Mouse (Mus musculus) heart, postnatal 36 days (tissue): Measurements from ENCODE around the gene Frmpd2. TPM values are rescaled to one million over a fixed set of nuclear protein-coding genes. Genes with fewer than 3 reads are reported as not detected.

ENCODE experiments used
- DNase-seq, 2 experiments: peaks; one replicate each; pipeline ENCODE4 v3.0.0; 2021 to 2022
- intact Hi-C: fragments of 180-260 bp; cut with DNase I; formaldehyde crosslinking; loops from one replicate; pipeline ENCODE4 v1.15.1; 2025
- total RNA-seq, 2 experiments: library from RNA; stranded (reverse); gene quantifications; 2 replicates each; pipeline ENCODE4 v1.2.3; 2021

The Frmpd2 gene
- total RNA-seq, 2 experiments from 2014 or later = not detected

GRCm38 (mm10) chr14:33588951-33589350, 117.5 kb downstream of the Frmpd2 start, which contains the start of gene Ptpn20:
Ptpn20 (plus strand) TSS chr14:33589207.
- intact Hi-C loops = no loop called here
- DNase-seq = no peak

- intact Hi-C loops = no loop called here
- DNase-seq = no peak
Measured at GRCm38 (mm10) chr14:33598376-33599130, 127.1 kb downstream of the Frmpd2 start.

- DNase-seq = no peak
- intact Hi-C loops = no loop called here
Measured at GRCm38 (mm10) chr14:33607431-33607830, 135.9 kb downstream of the Frmpd2 start.

Other genes starting within 250 kb of the Frmpd2 start
- gene Mapk8, start 24.5 kb upstream of the Frmpd2 start, total RNA-seq = 10 to 100 TPM; 27.3 to 28.9 TPM
- gene Ptpn20, start 117.5 kb downstream of the Frmpd2 start, total RNA-seq = not detected